Mouse (Mus musculus): Measurements from ENCODE around the gene D130052B06Rik.

The D130052B06Rik gene

DNA sequence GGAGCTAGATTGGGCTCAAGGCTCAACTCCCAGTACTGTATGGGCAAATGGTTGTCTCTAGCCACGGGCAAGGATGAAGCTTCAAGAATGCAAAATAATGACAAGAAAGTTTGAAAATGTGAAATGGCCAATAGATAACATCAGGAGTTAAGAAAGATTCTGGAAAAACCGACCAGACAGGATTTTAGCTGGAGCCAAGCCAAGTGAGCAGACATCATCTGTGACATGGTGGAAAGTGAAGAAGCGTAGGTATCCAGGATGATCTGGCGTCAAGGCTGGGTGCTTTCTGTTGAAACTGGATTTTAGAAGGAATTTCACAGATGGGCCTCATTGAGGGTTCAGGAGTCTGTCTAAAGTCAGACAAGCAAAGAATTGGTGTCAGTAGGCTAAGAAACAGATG is at the start of gene D130052B06Rik:
Gene D130052B06Rik (plus strand): TSS at position 317 of the 400 bp plus-strand sequence.
- no peak for TF ChIP-seq GATA4 (IDR thresholded peaks at IDR 0.05; ENCODE audit: insufficient replicate concordance, low read length)

- no peak for TF ChIP-seq GATA4 (IDR thresholded peaks at IDR 0.05; ENCODE audit: insufficient replicate concordance, low read length)
Observed at GRCm38 (mm10) chr11:33550861-33551560, 48.1 kb upstream of the D130052B06Rik start.

- TF ChIP-seq GATA4 (IDR thresholded peaks at IDR 0.05; ENCODE audit: insufficient replicate concordance, low read length): no peak
Observed at GRCm38 (mm10) chr11:33554123-33554522, 45.0 kb upstream of the D130052B06Rik start.

- no peak for TF ChIP-seq GATA4 (IDR thresholded peaks at IDR 0.05; ENCODE audit: insufficient replicate concordance, low read length)
Observed at GRCm38 (mm10) chr11:33563921-33564320, 35.2 kb upstream of the D130052B06Rik start.

DNA sequence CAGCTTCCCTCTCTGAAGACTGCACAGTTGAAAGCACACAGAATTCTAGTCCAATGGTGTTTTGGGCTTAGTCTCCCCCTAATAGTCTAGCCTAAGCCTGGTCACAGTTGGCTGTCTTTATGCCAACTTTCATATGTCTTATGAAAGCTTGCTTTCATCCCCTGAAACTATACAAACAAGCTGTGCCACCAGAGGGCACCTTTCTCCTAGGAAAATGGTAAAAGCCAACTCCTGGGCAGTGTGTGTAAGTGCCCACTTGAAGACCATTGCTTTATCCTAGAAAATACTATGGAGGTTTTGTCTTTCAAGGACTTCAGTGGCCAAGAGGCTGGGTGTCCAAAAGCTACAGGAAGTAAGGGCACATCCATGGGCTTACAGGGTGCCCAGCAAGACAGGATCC is 28.7 kb upstream of the D130052B06Rik start:
- no peak for TF ChIP-seq GATA4 (IDR thresholded peaks at IDR 0.05; ENCODE audit: insufficient replicate concordance, low read length)

DNA sequence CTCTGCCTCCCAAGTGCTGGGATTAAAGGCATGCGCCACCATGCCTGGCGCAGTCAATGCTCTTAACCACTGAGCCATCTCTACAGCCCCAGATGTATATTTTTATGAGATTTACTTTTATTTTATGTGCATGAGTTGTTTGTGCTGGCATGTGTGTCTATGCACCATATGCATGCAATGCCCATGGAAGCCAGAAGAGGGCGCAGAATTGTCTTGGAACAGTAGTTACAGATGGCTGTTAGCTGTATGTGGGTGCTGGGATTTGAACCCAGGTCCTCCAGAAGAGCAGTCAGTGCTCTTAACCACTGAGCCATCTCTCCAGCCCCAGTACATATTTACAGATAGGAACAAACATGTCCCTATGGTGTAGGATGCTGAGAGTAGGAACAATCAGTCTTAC is 24.2 kb upstream of the D130052B06Rik start:
- TF ChIP-seq GATA4 (IDR thresholded peaks at IDR 0.05; ENCODE audit: insufficient replicate concordance, low read length): no peak

- TF ChIP-seq GATA4 (IDR thresholded peaks at IDR 0.05; ENCODE audit: insufficient replicate concordance, low read length): no peak
Observed at GRCm38 (mm10) chr11:33578859-33579258, 20.2 kb upstream of the D130052B06Rik start, which contains the start of gene Gabrp. TSS of gene Gabrp (minus strand) at chr11:33578959.

- TF ChIP-seq GATA4 (IDR thresholded peaks at IDR 0.05; ENCODE audit: insufficient replicate concordance, low read length): no peak
Observed at GRCm38 (mm10) chr11:33579621-33580020, 19.5 kb upstream of the D130052B06Rik start.

DNA sequence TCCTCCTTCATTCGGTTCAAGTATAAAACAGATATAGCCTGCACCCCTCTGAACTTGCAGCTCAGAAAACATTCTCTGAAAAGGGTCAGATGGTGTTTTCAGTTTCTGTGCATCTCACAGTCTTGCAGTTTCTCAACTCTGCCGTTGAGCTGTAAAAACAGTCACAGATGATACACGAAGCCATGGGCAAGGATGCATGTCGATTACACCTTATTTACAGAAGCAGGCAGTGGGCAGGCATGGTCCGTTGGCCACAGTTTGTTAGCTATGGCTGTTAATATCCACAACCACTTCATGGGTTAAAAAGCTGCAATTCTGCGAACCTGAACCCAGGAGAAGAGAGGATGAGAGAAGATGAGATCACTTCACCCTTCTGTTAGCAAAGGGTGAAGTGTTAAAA is 12.5 kb upstream of the D130052B06Rik start:
- no peak for TF ChIP-seq GATA4 (IDR thresholded peaks at IDR 0.05; ENCODE audit: insufficient replicate concordance, low read length)

DNA sequence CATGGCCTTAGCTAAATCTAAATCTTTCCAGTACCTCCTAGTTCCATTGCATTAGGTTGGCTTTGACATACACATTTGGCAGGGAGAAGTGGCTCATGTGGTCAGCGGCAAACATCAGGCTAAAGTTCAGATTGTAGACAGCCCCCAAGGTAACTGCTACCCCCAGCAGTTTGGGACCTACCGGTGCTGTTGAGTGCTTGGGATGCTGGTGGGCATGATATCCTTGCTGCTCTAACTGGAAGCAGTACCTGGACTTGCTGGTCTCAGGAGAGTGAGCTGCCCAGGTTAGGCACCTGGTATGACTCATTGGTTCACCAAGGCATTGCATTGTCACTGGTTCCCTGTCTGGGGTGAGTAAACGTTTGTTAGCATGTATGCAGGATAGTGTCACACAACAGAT is 8.3 kb upstream of the D130052B06Rik start:
- TF ChIP-seq GATA4 (IDR thresholded peaks at IDR 0.05; ENCODE audit: insufficient replicate concordance, low read length): no peak

DNA sequence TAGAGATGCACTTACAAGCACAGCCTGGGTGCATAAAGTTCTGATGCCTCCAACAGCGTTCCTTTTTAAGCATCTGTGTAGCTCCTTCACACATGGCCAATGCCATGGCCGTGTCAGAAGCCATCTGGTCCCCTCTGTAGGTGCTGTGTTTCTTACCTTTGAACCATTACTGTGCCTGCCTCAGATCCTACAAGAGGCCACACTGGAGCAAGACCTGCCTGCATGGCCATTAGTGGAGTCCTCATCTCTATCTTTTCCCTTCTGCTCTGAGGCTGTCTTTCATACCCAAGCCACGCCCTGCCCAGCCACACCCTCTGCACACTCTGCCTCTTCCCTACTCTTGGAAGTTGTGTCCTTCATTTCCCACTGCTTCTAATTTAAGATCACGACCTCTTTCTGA is 6.3 kb upstream of the D130052B06Rik start:
- no peak for TF ChIP-seq GATA4 (IDR thresholded peaks at IDR 0.05; ENCODE audit: insufficient replicate concordance, low read length)

- no peak for TF ChIP-seq GATA4 (IDR thresholded peaks at IDR 0.05; ENCODE audit: insufficient replicate concordance, low read length)
Observed at GRCm38 (mm10) chr11:33596655-33597054, 2.4 kb upstream of the D130052B06Rik start.

DNA sequence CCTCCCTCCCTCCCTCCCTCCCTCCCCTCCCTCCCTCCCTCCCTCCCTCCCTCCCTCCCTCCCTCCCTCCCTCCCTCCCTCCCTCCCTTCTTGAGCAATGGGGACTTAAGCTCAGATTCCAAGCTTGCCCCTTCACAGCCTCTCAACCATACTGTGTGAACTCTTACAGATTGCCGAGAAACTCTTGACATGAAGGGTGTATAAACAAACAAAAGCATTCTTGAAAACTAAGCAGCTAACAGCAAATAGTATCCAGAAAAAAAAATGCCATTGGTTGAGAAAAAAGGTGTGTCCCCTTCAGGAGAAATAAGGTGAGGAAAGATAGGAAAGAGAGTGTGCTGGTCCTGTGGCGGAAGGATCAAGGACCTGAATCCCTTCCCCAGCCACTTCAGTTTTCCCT is 4.1 kb downstream of the D130052B06Rik start:
- no peak for TF ChIP-seq GATA4 (IDR thresholded peaks at IDR 0.05; ENCODE audit: insufficient replicate concordance, low read length)

DNA sequence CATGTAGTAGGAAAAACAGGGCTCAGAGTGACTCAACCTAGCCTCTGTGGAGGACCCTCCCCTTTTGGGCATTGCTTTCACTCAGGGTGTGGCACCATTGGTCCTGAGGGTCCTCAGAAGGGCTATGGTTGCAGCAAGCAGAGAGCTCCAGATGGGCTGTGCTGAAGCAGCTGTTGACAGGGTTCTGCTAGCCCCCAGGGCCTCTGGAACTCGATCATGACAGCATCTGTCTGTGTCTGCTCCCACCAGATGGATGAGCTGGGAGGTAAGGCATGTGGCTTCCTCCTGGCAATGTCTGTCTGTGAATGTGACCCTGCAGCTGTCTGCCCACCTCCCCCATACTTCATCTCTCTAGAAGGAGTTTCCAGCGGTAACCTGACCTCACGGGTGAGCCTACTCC is 8.7 kb downstream of the D130052B06Rik start:
- TF ChIP-seq GATA4 (IDR thresholded peaks at IDR 0.05; ENCODE audit: insufficient replicate concordance, low read length): no peak

DNA sequence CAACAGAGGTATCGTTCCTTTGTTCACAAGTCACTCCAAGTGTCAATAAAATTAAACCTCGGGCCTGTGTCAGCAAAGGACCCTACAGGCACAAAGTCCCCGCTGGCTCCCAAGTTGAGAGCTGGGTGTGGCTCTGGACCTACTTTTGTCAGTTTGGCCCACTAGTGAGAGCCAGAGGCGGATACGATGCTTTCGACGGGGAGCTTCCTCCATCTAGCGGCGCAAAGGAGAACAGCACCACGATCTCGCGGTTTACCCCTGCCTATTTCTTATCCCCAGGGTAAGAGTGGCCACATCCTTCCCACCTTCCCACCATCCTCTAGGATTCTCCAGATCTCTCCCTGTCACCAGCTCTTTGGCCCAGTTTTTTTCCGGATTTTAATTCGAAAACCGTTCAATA is 15.1 kb downstream of the D130052B06Rik start:
- TF ChIP-seq GATA4 (IDR thresholded peaks at IDR 0.05; ENCODE audit: insufficient replicate concordance, low read length): no peak

GRCm38 (mm10) chr11:33627136-33627742 is 28.1 kb downstream of the D130052B06Rik start:
- TF ChIP-seq GATA4 (IDR thresholded peaks at IDR 0.05; ENCODE audit: insufficient replicate concordance, low read length): no peak

DNA sequence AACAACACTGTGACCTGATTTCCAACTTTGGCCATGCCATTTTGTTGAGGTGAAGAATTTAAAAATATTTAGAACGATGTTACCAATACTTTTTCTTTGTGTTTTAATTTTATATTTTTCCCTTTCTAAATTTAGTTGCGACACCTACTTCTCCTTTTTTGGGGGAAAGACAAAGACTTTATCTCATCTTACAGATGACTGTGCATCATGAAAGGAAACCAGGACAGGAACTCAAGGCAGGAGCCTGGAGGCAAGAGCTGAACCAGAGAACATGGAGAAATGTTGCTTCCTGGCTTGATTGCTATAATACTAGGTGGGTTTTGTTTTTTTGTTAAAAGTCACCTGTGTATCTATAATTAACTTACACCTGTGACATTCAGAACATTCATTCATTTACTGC is 38.0 kb downstream of the D130052B06Rik start:
- no peak for TF ChIP-seq GATA4 (IDR thresholded peaks at IDR 0.05; ENCODE audit: insufficient replicate concordance, low read length)
